Mouse (Mus musculus): ENCODE results near the gene Srp54a.
"Not testable (repeated sequence)": the region's sequence is repeated elsewhere in the genome, so short reads cannot be mapped to it uniquely, and the experiment has no call there.

The Srp54a gene

GRCm38 (mm10) chr12:55124731-55125130, 44.7 kb downstream of the Srp54a start:
- not testable (repeated sequence) for DNase-seq (ENCODE audit: low spot score in 2 of 2)

GRCm38 (mm10) chr12:55135540-55135939, 55.5 kb downstream of the Srp54a start:
- DNase-seq (ENCODE audit: low spot score in 2 of 2), result not testable (repeated sequence)

- DNase-seq (ENCODE audit: low spot score in 2 of 2), result not testable (repeated sequence)
These were observed 57.8 kb downstream of the Srp54a start for GRCm38 (mm10) chr12:55137859-55138258.

DNA sequence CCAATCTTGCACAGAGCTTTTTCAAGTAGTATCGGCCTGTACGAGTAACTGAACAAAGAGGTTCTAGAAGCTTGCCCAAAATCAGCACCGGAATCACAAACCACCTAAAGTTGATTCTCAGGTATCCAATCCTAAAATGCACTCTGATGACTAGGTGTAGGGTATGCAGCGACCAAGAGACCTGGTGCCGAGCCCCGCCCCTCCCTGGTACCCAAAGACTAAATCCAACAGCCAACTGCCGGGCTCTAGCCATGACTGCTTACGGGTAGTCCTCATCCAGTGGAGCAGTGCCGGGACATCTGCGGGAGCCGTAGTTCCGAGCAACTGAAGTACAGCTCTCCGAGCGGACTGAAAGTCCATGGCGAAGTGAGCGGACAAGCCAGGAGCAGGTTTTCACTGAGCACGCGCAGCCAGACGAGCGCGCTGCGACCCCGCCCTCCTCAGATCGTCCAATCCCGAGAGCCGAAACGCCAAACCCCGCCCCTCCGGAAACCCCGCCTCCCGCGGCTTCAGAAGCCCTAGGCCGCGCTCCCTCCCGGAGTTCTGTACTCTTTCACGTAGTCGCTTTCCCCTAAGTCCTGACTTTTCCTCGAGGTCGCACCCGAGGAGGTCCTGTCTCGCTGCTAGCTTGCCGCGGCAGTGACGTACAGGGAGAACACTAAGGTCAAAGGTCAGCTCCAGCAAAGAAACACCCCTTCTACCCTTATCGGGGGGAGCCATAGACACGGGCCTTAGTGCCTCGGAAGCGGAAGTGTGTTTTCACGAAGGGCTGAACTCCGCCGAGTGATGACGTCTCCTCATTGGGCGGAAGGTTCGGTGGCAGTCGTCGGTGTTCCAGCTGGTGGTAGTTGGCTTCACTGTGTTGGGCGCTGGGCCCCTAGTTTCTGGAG, 74.7 kb downstream of the Srp54a start, which contains the start of gene Srp54b:
TSS of gene Srp54b (plus strand) at position 546 of the 890 bp plus-strand sequence.
- not testable (repeated sequence) for DNase-seq (ENCODE audit: low spot score in 2 of 2)

GRCm38 (mm10) chr12:55155449-55155783, 75.4 kb downstream of the Srp54a start:
- DNase-seq (ENCODE audit: low spot score in 2 of 2), result not testable (repeated sequence)

All from urinary bladder, adult 18-20 months (tissue).